Mouse (Mus musculus) skeletal muscle tissue, adult 2 months (tissue): ENCODE data around the gene Mknk2.

Source experiments
- DNase-seq: peaks from one replicate; pipeline ENCODE4 v3.0.0-alpha.2; 2012; ENCODE audit warnings: low read depth, low spot score

The Mknk2 gene

DNA sequence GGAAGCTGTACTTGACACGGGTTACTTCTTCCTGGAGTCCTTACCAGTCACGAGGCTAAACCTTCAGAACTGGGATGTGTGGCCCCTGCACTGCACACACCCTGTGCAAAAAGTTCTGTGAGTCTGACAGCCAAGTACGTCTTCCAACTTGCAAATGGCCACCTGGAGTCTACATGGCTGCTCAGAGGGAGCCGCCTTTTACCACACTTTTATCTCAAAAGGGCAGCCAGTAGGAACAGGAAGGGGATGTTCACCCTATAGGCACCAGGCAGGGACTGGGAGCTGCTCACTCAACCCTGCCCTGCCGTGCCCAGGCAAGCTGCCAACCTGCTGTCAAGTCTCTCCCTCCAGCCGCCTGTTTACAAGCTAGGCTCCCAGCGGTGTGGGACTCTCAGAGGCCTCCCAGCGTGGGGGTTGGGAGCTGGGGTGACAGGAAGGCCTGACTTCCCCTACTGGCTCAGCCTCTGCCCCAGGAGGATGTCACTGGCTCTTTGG lies at the start of gene Mknk2:
TSS of gene Mknk2 (minus strand) at position 171 of the 495 bp plus-strand sequence.
- peak; percentile 98 for DNase-seq

DNA sequence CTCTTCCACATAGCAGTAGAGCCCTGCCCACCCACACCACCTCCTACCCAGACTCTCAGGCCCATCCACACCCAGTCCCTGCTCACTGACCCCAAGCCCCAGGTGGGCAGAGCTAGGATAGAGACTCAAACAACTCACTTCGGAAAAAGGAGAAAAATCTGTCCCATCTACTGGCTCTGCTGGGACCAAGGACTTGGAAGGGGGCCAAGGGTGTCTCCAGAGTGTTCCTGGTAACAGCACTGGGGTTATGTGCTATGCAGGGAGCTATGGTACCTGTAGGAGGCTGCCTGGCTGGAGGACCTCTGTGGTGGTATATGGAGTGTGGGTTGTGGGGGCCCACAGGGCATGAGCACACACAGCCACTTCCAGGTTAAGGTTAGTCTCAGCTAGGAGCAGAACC lies 39.4 kb upstream of the Mknk2 start:
- DNase-seq, result no peak

DNA sequence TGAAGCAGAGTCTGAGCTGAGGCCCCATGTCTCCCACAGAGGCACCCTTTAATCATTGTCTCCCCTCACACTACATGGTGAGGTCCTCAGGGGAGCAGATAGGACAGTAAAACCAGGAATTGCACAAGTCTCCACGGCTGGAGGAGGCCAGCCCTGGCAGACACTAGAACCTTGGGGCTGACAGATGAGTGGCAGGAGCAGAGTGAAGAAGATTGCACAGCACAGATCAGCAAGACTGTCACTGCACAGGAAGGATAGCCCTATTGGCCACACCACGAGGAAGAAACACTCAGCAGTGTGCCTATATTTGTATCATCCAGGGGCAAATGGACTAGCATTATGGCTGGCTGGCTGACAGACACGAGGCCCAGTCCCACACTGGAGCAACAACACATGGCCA lies 32.9 kb upstream of the Mknk2 start:
- no peak for DNase-seq

DNA sequence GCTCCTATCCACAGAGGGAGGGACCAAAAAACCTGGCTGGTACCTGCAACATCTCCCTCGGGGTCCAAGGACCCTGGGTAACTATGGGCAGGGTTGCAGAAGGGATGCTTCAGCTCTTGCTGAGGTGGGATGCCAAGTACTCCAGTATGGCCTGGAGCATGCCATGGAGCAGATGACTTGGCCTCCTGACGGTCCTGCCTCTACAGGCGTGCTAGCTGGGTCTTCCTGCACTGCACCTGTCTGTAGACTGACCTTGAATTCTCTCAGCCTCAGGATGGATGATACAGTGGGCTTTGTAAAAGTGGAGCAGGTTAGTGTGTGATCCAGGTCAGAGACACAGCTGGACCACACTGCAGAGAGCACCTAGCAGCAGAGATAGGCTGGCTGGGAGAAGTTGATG lies 27.6 kb upstream of the Mknk2 start:
- no peak for DNase-seq

- DNase-seq, result no peak
These were observed 27.1 kb upstream of the Mknk2 start for GRCm38 (mm10) chr10:80705033-80705432.

GRCm38 (mm10) chr10:80704418-80704817 lies 26.5 kb upstream of the Mknk2 start:
- DNase-seq, result no peak

DNA sequence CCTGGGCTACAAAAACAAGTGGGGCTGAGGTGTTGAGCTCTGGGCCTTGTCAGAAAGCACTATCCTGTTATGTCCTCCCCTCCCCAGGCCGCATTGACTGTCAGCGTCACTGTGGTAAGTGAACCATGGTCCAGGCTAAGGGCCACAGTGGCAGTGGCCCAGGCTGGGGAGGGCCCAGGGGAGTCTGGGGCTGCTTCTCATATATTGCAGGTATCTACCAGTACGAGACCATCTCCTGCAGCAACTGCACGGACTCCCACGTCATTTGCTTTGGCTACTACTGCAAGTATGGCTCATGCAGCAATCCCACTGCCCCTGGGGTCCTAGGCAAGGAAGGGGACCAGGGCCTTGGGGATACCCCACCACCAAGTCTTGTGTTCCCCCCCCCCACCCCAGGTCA lies 25.7 kb upstream of the Mknk2 start:
- DNase-seq, result no peak

DNA sequence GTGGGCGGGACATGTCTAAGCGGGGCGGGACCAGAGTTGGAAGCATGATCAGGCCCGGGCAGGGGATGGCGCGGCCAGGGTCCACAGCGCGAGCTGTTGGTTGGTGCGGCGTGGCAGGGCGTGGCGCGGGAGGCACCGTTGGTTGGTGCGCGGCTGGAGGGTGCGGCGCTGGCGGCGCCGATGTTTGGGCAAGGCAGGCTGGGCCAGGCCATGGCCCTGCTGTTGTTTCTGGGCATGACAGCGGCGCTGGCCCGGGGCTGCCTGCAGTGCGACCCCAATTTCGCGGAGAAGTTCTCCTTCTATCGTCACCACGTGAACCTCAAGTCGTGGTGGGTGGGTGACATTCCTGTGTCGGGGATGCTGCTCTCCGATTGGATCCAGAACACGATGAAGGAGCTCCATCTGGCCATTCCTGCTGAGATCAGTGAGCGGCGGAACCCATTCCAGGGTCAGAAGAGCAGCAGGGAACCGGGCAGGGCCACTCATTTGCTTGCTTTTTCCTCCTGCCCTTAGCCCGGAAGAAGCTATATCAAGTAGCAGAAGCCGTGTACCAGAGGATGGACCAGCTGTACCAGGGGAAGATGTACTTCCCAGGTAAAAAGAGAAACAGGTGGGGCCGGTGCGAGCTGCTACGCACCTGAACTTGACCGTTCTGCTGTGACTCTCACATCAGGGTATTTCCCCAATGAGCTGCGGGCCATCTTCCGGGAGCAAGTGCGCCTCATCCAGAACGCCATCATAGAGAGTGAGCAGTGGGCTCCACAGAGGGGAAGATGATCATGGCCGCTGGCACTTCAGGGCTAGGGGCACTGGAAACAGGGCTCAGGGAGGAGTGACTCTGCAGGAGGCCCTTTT lies 24.9 kb upstream of the Mknk2 start:
- peak; percentile 90 for DNase-seq

GRCm38 (mm10) chr10:80701721-80702535 lies 24.0 kb upstream of the Mknk2 start, which contains the start of the genes Mob3a and Izumo4:
TSS of gene Mob3a (minus strand) at chr10:80701977.
TSS of gene Izumo4 (plus strand) at chr10:80702184.
- peak; percentile 100 for DNase-seq

GRCm38 (mm10) chr10:80700732-80701131 lies 22.8 kb upstream of the Mknk2 start:
- no peak for DNase-seq

DNA sequence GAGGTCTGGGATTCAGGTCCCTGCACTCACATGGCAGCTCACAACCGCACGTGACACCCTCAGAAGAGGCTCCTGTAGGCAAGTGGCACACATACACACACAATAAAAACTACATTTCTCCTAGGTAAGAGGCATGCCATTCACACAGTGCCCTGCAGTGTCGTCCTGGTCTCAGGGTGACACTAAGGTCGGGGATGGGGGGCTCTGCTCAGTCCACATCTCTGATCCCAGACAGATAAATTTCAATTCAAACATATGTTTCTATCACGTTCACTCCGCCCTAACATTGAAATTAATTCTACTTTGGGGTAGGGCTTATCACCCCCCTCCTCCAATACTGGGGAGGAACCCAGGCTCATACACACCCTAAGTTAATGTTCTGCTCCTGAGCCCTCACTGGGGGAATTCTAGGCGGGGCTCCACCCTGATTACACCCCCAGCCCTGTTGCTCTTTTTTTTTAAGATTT lies 22.2 kb upstream of the Mknk2 start:
- no peak for DNase-seq

DNA sequence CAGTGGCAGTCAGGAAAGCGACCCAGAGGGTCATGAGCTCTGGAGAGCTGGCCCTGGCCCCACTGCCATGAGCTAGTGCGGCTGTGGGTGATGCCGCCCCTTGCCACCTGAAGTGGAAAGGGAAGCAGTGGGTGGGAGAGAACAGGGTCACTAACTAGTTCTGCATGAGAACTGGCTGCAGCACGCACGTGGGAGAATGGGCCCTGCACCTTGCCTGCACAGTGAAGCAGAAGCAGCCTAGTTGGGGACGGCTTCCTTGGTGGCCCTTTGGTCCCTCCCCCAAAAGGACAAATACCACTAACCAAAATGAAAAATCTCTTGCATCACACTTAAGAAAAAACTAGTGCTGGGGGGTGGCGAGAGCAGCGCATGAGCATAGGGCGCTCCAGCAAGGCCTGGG lies 20.7 kb upstream of the Mknk2 start:
- DNase-seq, result no peak

DNA sequence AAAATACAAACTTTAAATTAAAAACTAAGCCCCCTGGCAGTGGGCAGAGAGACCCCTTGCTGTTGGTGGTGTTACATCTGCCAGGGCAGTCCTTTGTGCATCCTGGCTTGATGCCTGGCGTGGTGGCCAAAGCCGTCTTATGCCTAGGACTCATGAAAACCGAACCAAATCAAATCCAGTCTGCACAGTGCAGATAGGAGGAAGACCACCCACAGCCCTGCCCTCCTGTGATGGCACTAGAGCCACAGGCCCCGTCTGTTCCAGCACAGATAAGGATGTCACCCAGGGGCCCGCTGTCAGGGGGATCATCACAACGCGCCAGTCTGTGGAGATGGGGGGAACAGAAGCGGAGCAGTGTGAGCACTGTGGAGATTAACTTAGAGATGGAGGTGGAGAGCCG lies 19.9 kb upstream of the Mknk2 start:
- DNase-seq, result no peak

GRCm38 (mm10) chr10:80697393-80697787 lies 19.5 kb upstream of the Mknk2 start:
- DNase-seq, result no peak

DNA sequence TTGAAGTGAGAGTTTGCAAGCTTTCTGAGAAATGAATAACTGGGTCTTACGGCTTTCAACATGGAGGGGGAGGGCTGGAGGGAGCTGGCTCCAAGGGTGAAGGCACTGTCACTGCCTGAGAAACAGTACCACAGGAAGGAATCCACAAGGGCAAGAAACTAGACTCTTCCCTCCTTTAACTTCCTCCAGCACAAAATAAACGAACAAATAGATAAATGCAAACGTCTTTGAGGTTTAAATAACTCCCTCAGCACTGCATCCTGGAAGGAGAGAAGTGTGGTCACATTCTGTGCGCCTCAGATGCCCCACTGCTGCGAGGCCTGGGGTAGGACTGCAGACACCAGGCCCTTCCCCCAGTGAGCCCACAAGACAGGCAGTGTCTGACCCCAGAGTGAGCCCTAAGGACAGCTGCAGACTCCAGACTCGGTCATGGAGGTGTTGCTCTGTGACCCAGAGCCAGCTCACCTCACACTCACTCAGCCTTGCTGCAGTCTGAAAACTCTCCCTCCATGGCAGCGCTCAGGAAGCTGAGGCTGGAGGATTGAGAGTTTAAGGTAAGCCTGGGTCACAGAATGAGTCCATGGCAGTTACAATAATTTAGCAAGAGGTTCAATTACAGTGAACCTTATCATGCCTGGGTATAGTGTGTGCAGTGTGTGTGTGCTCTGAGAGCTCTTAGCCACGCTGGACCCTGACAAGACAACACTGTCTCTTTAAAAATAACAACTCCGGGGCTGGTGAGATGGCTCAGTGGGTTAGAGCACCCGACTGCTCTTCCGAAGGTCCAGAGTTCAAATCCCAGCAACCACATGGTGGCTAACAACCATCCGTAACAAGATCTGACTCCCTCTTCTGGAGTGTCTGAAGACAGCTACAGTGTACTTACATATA lies 18.8 kb upstream of the Mknk2 start:
- no peak for DNase-seq

DNA sequence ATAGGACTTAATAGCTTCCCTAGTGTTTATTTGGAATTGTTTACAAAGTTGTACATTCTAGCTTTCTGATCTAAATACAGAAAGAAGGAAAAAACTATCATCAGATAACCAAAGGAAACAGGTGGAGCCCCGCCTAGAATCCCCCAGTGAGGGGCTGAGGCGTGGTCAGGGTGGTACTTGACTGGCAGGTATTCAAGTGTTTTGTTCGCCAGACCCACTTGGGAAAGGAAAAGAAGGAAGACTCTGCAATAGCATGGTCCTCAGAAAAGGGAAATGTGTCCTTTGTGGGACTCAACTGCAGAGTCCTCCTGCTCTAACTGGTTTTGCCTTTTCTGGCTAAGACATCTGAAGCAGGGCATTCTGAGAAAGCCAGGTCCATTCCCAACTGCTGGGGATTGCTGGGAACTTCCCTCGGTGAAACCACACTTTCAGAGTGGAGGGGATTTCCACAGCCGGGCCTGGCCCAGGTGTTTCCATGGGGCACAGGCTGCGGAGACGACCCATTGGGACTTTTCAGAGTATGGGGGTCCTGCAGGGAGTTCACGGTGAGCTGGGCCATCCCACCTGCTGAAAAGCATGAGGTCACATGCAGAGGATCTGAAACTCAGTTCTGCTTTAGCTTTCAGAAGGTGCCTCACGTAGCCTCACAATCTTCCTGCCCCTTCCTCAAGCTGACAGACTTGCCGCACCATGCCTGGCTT lies 18.0 kb upstream of the Mknk2 start:
- no peak for DNase-seq

- DNase-seq, result peak; percentile 81
These were observed 17.3 kb upstream of the Mknk2 start for GRCm38 (mm10) chr10:80695186-80695585.

- no peak for DNase-seq
These were observed 16.4 kb upstream of the Mknk2 start for GRCm38 (mm10) chr10:80694159-80694938.

GRCm38 (mm10) chr10:80693401-80694045 lies 15.6 kb upstream of the Mknk2 start:
- DNase-seq, result no peak
